8 mouse cellular contexts compared by ENCODE assay signal in genomic region chr10:89873146-89873950, GRCm38 (mm10). TPM values are rescaled to one million over a fixed set of nuclear protein-coding genes. Genes with fewer than 3 reads are reported as not detected.
DNase-seq lines count a peak whose midpoint lies in the region; ATAC-seq and TF ChIP-seq lines count a peak whose summit lies in the region.

TSS of gene Anks1b (plus strand) at chr10:89873509.

- TF ChIP-seq CTCF in brain, embryonic 14.5 days (IDR thresholded peaks at IDR 0.05; ENCODE audit: borderline replicate concordance, extremely low read depth, insufficient read depth, insufficient read length), result no peak

- no peaks in the 10 kb centered on the region for H3K9me3 ChIP-seq in forebrain, embryonic 10.5 days

- H3K4me1 ChIP-seq in forebrain, embryonic 10.5 days, result peaks cover 20% of the 10 kb centered on the region

- peak; percentile 77 for DNase-seq in Muller cell, postnatal 12 days (ENCODE audit: inconsistent ontology term)
- DNase-seq in brain, embryonic 14.5 days (ENCODE audit: low read depth), result peak; percentile 84
- peak; percentile 68 for DNase-seq in forebrain, embryonic 10.5 days (ENCODE audit: extremely low spot score, low spot score)
- peak; percentile 27 for DNase-seq in heart, postnatal 4 days
- DNase-seq in layer of hippocampus, postnatal 25 days (ENCODE audit: extremely low spot score in 1 of 2, low spot score in 1 of 2), result peak; percentile 55 to 75
- peak; percentile 9 for DNase-seq in lung, postnatal 10 days
- peak; percentile 69 to 75 for DNase-seq in right cerebral cortex, adult 2 months (ENCODE audit: low spot score in 2 of 2)

- peak within 1 kb of the TSS; percentile 83 for H3K27ac ChIP-seq in forebrain, embryonic 10.5 days

- H3K36me3 ChIP-seq in forebrain, embryonic 10.5 days (replicated peaks), result no peaks in the 10 kb centered on the region

- H3K4me3 ChIP-seq in forebrain, embryonic 10.5 days, result peak within 1 kb of the TSS; percentile 82

- WGBS in forebrain, embryonic 10.5 days, result under 1% methylated on average over 48 of the region's 48 CpGs

- ATAC-seq in inflammation-experienced regulatory T-cells, adult 6 months, result no peak

- peak; percentile 6; the same call in 1 of the 2 replicates for TF ChIP-seq POLR2A in brain, embryonic 14.5 days (IDR thresholded peaks at IDR 0.05; ENCODE audit: borderline replicate concordance, extremely low read depth, insufficient read depth, insufficient read length, poor library complexity, severe bottlenecking)

- peaks cover 41% of the 10 kb centered on the region for H3K27me3 ChIP-seq in forebrain, embryonic 10.5 days (ENCODE audit: poor library complexity, severe bottlenecking)

RNA-seq across cellular contexts. Expression of gene Anks1b, which starts in this region (rescaled TPM):
- 55.7 and 67.7 TPM in 2 replicates for polyA plus RNA-seq in brain, embryonic 14.5 days (2012; rRNA removed)
- 2.8 and 3.1 TPM in 2 replicates for polyA plus RNA-seq in forebrain, embryonic 10.5 days (2016; fragmentation: Nextera tagmentation; extraction: Ambion mirVana)
- total RNA-seq in heart, postnatal 4 days (2021), result under 1 TPM; 0.10 to 0.14 TPM
- total RNA-seq in layer of hippocampus, postnatal 25 days (2021), result 100 to 1,000 TPM; 480 to 546 TPM
- under 1 TPM in 1 of 3 experiments, not detected in 2; 0.30 TPM for polyA plus RNA-seq in inflammation-experienced regulatory T-cells, adult 6 months (2017; shearing (Covaris generic))

Comparison
In these comparisons a context has a peak if more than half of its experiments do, and no peak if none do; other contexts are left out.
1. RNA of gene Anks1b (total RNA-seq): 480 to 546 TPM in layer of hippocampus, postnatal 25 days; 0.10 to 0.14 TPM in heart, postnatal 4 days; every median in the first group is over 100 times any median in the second.
2. RNA of gene Anks1b (polyA plus RNA-seq): 55.7 to 67.7 TPM in brain, embryonic 14.5 days; 2.8 to 3.1 TPM in forebrain, embryonic 10.5 days and 0.30 TPM in inflammation-experienced regulatory T-cells, adult 6 months; every median in the first group is over 10 times any median in the second.
3. Peak in DNase-seq in heart, postnatal 4 days; RNA of the gene not detected or under 1 TPM.
4. DNase-seq: peak in every context shown above with its lines; median percentile 84 in brain, embryonic 14.5 days; 77 in Muller cell, postnatal 12 days; 72 in right cerebral cortex, adult 2 months; 68 in forebrain, embryonic 10.5 days; 65 in layer of hippocampus, postnatal 25 days; 27 in heart, postnatal 4 days; 9 in lung, postnatal 10 days.